Mouse (Mus musculus) MEL (cell line): Measurements from ENCODE around the gene Ubxn10. TPM values are rescaled to one million over a fixed set of nuclear protein-coding genes. Genes with fewer than 3 reads are reported as not detected.

Experiments
- DNase-seq: peaks from one replicate; pipeline ENCODE4 v3.0.0; 2011; ENCODE audit warnings: low read depth, low spot score
- H3K27ac ChIP-seq: 2 replicates; pipeline ENCODE4 v1.5.1; 2012; ENCODE audit warnings: low read depth, mild to moderate bottlenecking, control low read depth, low read length, moderate library complexity; ENCODE audit not compliant: control insufficient read depth
- H3K27me3 ChIP-seq, 2 experiments: fragments of 150-350 bp in 1 of 2; sonication (generic) in 1 of 2; 2 replicates each; pipeline ENCODE4 v1.6.1; 2012; ENCODE audit warnings: low read length in 2 of 2, mild to moderate bottlenecking in 2 of 2, improper control_type of control experiment in 1 of 2, moderate library complexity in 1 of 2; ENCODE audit not compliant: insufficient read depth in 2 of 2, control insufficient read depth in 1 of 2
- H3K36me3 ChIP-seq, 2 experiments: 2 replicates each; pipeline ENCODE4 v1.6.1; 2012 to 2014; ENCODE audit warnings: low read length in 2 of 2, improper control_type of control experiment in 1 of 2, inconsistent platforms in 1 of 2, mild to moderate bottlenecking in 1 of 2; ENCODE audit not compliant: insufficient read depth in 2 of 2, control insufficient read depth in 1 of 2
- H3K4me1 ChIP-seq, 2 experiments: fragments of 150-350 bp in 1 of 2; sonication (generic) in 1 of 2; 2 replicates each; pipeline ENCODE4 v1.6.1; 2012; ENCODE audit warnings: low read length in 2 of 2, improper control_type of control experiment in 1 of 2, mild to moderate bottlenecking in 1 of 2; ENCODE audit not compliant: insufficient read depth in 2 of 2, control insufficient read depth in 1 of 2
- H3K4me3 ChIP-seq, 2 experiments: fragments of 150-350 bp in 1 of 2; sonication (generic) in 1 of 2; 2 replicates each; pipeline ENCODE4 v1.5.1; 2012; ENCODE audit warnings: low read depth in 2 of 2, low read length in 2 of 2, mild to moderate bottlenecking in 2 of 2, moderate library complexity in 2 of 2, control low read depth in 1 of 2, improper control_type of control experiment in 1 of 2; ENCODE audit not compliant: control insufficient read depth in 1 of 2, insufficient read depth in 1 of 2
- H3K79me2 ChIP-seq: 2 replicates; pipeline ENCODE4 v1.6.1; 2012; ENCODE audit warnings: mild to moderate bottlenecking, low read length, moderate library complexity; ENCODE audit not compliant: control insufficient read depth, poor library complexity, insufficient read depth
- H3K9ac ChIP-seq: 2 replicates; pipeline ENCODE4 v1.6.1; 2012; ENCODE audit warnings: low read depth, mild to moderate bottlenecking, control low read depth, low read length, moderate library complexity; ENCODE audit not compliant: control insufficient read depth, poor library complexity, severe bottlenecking
- H3K9me3 ChIP-seq: fragments of 150-350 bp; sonication (generic); replicated peaks from 2 replicates; pipeline ENCODE4 v1.6.1; 2012; ENCODE audit warnings: mild to moderate bottlenecking, low read length, improper control_type of control experiment, moderate library complexity; ENCODE audit not compliant: insufficient read depth
- CHD1 ChIP-seq: IDR thresholded peaks from 2 replicates; pipeline ENCODE4 v1.6.1; 2012; ENCODE audit warnings: low read depth, mild to moderate bottlenecking, inconsistent platforms, low read length, improper control_type of control experiment
- CTCF ChIP-seq, 3 experiments: IDR thresholded peaks in 2 of 3; conservative IDR thresholded peaks in 1 of 3; 2 replicates each; pipeline ENCODE4 v1.5.1; 2011 to 2012; ENCODE audit warnings: low read length in 3 of 3, low read depth in 2 of 3, mild to moderate bottlenecking in 2 of 3, improper control_type of control experiment in 1 of 3, inconsistent platforms in 1 of 3, mixed read lengths in 1 of 3, moderate library complexity in 1 of 3; ENCODE audit not compliant: control insufficient read depth in 1 of 3, insufficient read depth in 1 of 3, poor library complexity in 1 of 3, severe bottlenecking in 1 of 3
- E2F4 ChIP-seq: IDR thresholded peaks from 2 replicates; pipeline ENCODE4 v1.6.1; 2011; ENCODE audit warnings: low read depth, low read length, improper control_type of control experiment, borderline replicate concordance
- ELF1 ChIP-seq: IDR thresholded peaks from 2 replicates; pipeline ENCODE4 v1.6.1; 2014; ENCODE audit warnings: low read depth, mild to moderate bottlenecking, inconsistent platforms, low read length, improper control_type of control experiment, moderate library complexity
- HCFC1 ChIP-seq: IDR thresholded peaks from 2 replicates; pipeline ENCODE4 v1.6.1; 2012; ENCODE audit warnings: low read depth, mild to moderate bottlenecking, inconsistent platforms, low read length, improper control_type of control experiment, moderate library complexity
- MEF2A ChIP-seq: IDR thresholded peaks from 2 replicates; pipeline ENCODE4 v1.6.1; 2014; ENCODE audit warnings: low read depth, mild to moderate bottlenecking, inconsistent platforms, low read length, improper control_type of control experiment; ENCODE audit not compliant: poor library complexity, insufficient replicate concordance, severe bottlenecking; ENCODE audit errors: extremely low read depth
- MYC ChIP-seq: IDR thresholded peaks from 2 replicates; pipeline ENCODE4 v1.6.1; 2011; ENCODE audit warnings: low read depth, mild to moderate bottlenecking, low read length, improper control_type of control experiment, moderate library complexity
- POLR2AphosphoS2 ChIP-seq: IDR thresholded peaks from 2 replicates; pipeline ENCODE4 v1.6.1; 2011; ENCODE audit warnings: low read length, improper control_type of control experiment
- POLR2AphosphoS5 ChIP-seq: IDR thresholded peaks from 2 replicates; pipeline ENCODE4 v1.6.1; 2012; ENCODE audit warnings: low read depth, borderline replicate concordance, mild to moderate bottlenecking, inconsistent platforms, low read length, moderate library complexity, mixed read lengths
- SIN3A ChIP-seq: IDR thresholded peaks from 2 replicates; pipeline ENCODE4 v1.6.1; 2012; ENCODE audit warnings: low read length, improper control_type of control experiment, inconsistent platforms
- TAL1 ChIP-seq: IDR thresholded peaks from 2 replicates; pipeline ENCODE4 v1.6.1; 2012; ENCODE audit warnings: mild to moderate bottlenecking, inconsistent platforms, low read length, moderate library complexity, mixed read lengths
- USF2 ChIP-seq, 2 experiments: IDR thresholded peaks; 2 replicates each; pipeline ENCODE4 v1.6.1; 2011 to 2012; ENCODE audit warnings: improper control_type of control experiment in 2 of 2, low read length in 2 of 2, borderline replicate concordance in 1 of 2, inconsistent platforms in 1 of 2, low read depth in 1 of 2, mild to moderate bottlenecking in 1 of 2; ENCODE audit not compliant: insufficient read depth in 1 of 2
- ZNF384 ChIP-seq: IDR thresholded peaks from 2 replicates; pipeline ENCODE4 v1.6.1; 2012; ENCODE audit warnings: low read depth, mild to moderate bottlenecking, inconsistent platforms, low read length, improper control_type of control experiment
- polyA plus RNA-seq, 2 experiments: library from polyadenylated mRNA; stranded (reverse) in 1 of 2; unstranded in 1 of 2; fragments of >175 nt in 1 of 2; fragments of >200 nt in 1 of 2; gene quantifications; 2 replicates each; pipeline versions ENCODE4 v1.2.1 to v1.2.4; 2012; ENCODE audit warnings: low replicate concordance in 2 of 2, low read depth in 1 of 2; ENCODE audit not compliant: insufficient read length in 2 of 2, insufficient read depth in 1 of 2, missing spikeins in 1 of 2
- total RNA-seq: library from RNA; depleted of rRNA; stranded (reverse); fragments of 300-350 nt; gene quantifications from 2 replicates; pipeline ENCODE4 v1.2.3, GENCODE M21; 2012

Gene Ubxn10
- total and polyA plus RNA-seq, 3 experiments, result not detected

DNA sequence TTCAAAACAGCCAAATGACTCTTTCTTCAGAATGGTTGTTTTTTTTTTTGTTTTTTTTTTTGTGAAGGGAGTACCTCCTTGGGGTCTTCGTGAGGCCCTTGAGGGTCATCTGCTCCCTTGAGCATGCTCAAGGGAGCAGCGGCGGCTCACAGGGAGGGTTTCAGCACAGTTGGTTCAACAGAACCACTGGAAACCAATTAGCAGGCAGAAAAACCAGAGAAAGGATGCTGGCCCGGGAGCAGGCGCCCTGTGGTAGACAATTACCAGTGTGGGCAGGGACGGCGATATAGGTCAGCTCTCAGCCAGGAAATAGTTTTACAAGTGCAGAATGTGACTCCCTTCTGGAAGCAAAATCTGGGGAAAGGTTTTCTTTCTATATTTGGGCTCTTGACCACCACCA is 33.4 kb downstream of the Ubxn10 start:
- H3K79me2 ChIP-seq, result no peaks in the 10 kb centered on the region
- TF ChIP-seq POLR2AphosphoS2 (no peak), MYC (no peak), POLR2AphosphoS5 (no peak), CHD1 (no peak), HCFC1 (no peak), MEF2A (no peak), E2F4 (no peak), TAL1 (no peak)
- H3K9ac ChIP-seq, result no peak overlapping the region
- H3K27me3 ChIP-seq, result no peaks in the 10 kb centered on the region
- no peaks in the 10 kb centered on the region for H3K9me3 ChIP-seq
- H3K4me3 ChIP-seq, result no peak overlapping the region
- no peak for DNase-seq
- H3K4me1 ChIP-seq, result no peaks in the 10 kb centered on the region
- no peaks in the 10 kb centered on the region for H3K36me3 ChIP-seq
- no peak overlapping the region for H3K27ac ChIP-seq

DNA sequence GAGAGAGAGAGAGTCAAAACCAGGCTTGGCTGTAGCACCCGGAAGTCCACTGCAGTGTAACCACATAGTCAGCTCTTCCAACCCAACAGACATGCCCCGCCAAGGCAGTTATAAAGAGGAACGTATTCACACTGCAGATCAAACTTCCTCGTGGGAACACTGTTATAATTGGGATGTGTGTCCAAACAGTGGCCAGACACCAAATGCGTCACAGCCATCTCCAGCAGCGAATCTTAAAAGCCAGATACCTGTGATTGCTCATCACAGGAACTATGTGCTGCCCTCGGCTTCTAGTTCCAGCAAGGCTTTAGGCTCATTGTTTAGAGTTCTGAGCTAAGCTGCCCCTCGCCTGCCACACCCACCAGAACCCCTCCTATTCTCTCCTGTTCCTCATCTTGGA is 34.4 kb downstream of the Ubxn10 start:
- no peak for TF ChIP-seq ZNF384
- Histone ChIP-seq H3K4me1 (no peaks in the 10 kb centered on the region), H3K36me3 (no peaks in the 10 kb centered on the region), H3K27me3 (no peaks in the 10 kb centered on the region), H3K9me3 (no peaks in the 10 kb centered on the region), H3K27ac (no peak overlapping the region), H3K79me2 (no peaks in the 10 kb centered on the region), H3K4me3 (no peak overlapping the region), H3K9ac (no peak overlapping the region)
- DNase-seq, result no peak

DNA sequence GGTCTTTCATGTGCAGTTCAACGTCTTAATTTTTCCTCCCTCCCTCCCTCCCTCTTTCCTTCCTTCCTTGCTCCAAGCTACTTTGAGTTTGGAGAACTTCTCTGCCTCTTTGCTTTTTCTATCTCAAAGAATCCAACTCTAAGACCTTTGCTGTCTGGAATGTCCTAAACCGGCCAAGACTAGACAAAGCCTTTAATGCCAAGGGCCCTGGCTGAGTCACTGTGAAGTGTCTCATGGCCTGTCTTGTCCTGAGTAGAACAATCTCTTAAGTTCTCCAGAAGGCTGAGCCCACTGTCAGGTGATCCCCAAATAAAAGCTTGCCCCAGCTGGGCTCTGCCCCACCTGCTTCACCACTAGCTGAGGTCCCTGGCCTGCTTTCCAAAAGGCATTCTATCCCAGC is 34.9 kb downstream of the Ubxn10 start:
- Histone ChIP-seq H3K27me3 (no peaks in the 10 kb centered on the region), H3K36me3 (no peaks in the 10 kb centered on the region), H3K9ac (no peak overlapping the region), H3K27ac (no peak overlapping the region), H3K4me3 (no peak overlapping the region), H3K79me2 (no peaks in the 10 kb centered on the region), H3K9me3 (no peaks in the 10 kb centered on the region), H3K4me1 (no peaks in the 10 kb centered on the region)
- no peak for DNase-seq
- no peak for TF ChIP-seq CTCF (IDR thresholded peaks at IDR 0.05 in 2 of 3, conservative IDR thresholded peaks at IDR 0.05 in 1 of 3; ENCODE audit: control insufficient read depth in 1 of 3, insufficient read depth in 1 of 3, low read depth in 2 of 3, low read length in 3 of 3, poor library complexity in 1 of 3, severe bottlenecking in 1 of 3)
- TF ChIP-seq MEF2A, result no peak
- no peak for TF ChIP-seq CHD1
- TF ChIP-seq HCFC1, result no peak
- TF ChIP-seq ELF1, result no peak
- no peak for TF ChIP-seq USF2 (IDR thresholded peaks at IDR 0.05; ENCODE audit: borderline replicate concordance in 1 of 2, insufficient read depth in 1 of 2, low read depth in 1 of 2, low read length in 2 of 2)
- no peak for TF ChIP-seq SIN3A
